Mouse (Mus musculus): ENCODE data around the gene Gpx4.

GRCm38 (mm10) chr10:80004233-80004705 is 42.7 kb upstream of the Gpx4 start:
- no peak for TF ChIP-seq POLR2A (IDR thresholded peaks at IDR 0.05; ENCODE audit: borderline replicate concordance, insufficient read depth, low read length)
- TF ChIP-seq CTCF (IDR thresholded peaks at IDR 0.05; ENCODE audit: borderline replicate concordance, insufficient read depth, low read depth, low read length), result no peak

All from cerebellum, adult 2 months (tissue).